ENCODE assay signal across 8 mouse cellular contexts in the genomic region with DNA sequence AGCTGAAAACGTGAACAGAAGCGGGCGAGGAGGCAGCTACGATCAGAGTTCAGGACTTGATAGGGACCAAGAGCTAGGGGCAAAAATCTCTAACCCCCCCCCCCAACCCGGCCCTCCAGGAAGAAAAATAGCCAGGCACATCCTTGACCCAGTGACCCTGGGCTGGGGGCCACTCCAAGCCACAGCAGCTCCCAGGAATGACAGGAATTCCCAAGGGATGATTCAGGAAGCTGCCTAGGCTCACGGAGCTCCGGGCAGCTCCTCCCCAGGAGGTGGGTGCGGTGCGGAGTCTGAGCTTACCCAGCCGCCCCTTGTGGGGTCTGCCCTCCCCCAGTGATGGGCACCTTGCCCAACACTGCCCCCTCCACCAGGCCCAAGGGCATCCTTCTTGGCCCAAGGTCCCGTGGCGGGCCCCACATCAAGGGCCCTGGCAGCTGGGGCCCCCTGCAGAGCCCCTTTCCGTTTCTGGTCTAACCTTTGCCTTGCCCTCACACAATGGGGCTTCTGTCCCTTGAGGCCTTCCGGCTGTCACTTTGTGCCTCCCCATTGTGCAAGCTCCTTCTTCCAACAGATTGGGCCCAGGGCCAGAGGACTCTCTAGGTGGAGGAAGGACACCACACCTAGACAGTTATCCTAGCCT. TPM values are rescaled to one million over a fixed set of nuclear protein-coding genes. Genes with fewer than 3 reads are reported as not detected.
A peak's percentile ranks its signal among the peaks of the same experiment; 100 is the strongest.
DNase-seq lines count a peak whose midpoint lies in the region; ATAC-seq and TF ChIP-seq lines count a peak whose summit lies in the region.

TSS of gene Tinagl1 (minus strand) at position 51 of the 640 bp plus-strand sequence.

- WGBS in embryonic facial prominence, embryonic 15.5 days = 4% methylated on average over 14 of the region's 14 CpGs
- 1% methylated on average over 14 of the region's 14 CpGs for WGBS in heart, embryonic 13.5 days
- 5% methylated on average over 14 of the region's 14 CpGs for WGBS in kidney, postnatal 0 days

- H3K4me3 ChIP-seq in embryonic facial prominence, embryonic 15.5 days (replicated peaks) = peak within 1 kb of the TSS; percentile 31
- H3K4me3 ChIP-seq in heart, embryonic 13.5 days = peak within 1 kb of the TSS; percentile 52
- H3K4me3 ChIP-seq in kidney, postnatal 0 days (replicated peaks; ENCODE audit: low read depth, low read length) = peak within 1 kb of the TSS; percentile 37

- TF ChIP-seq CTCF in kidney, postnatal 0 days (IDR thresholded peaks at IDR 0.05; ENCODE audit: low read depth) = no peak

- H3K27me3 ChIP-seq in embryonic facial prominence, embryonic 15.5 days = peaks cover 25% of the 10 kb centered on the region
- H3K27me3 ChIP-seq in heart, embryonic 13.5 days (replicated peaks) = peaks cover 8% of the 10 kb centered on the region; the same call in 1 of the 2 replicates
- H3K27me3 ChIP-seq in kidney, postnatal 0 days (ENCODE audit: insufficient read depth, low read length) = no peaks in the 10 kb centered on the region

- no peak for ATAC-seq in embryonic facial prominence, embryonic 15.5 days (ENCODE audit: insufficient number of reproducible peaks, low FRiP score, low TSS enrichment, low read depth)
- ATAC-seq in heart, embryonic 13.5 days (ENCODE audit: extremely low read depth, insufficient number of reproducible peaks, low FRiP score, low TSS enrichment) = no peak
- peak; percentile 6; the same call in 1 of the 2 replicates for ATAC-seq in kidney, postnatal 0 days (replicated peaks; ENCODE audit: low FRiP score, low read depth)
- ATAC-seq in megakaryocyte, adult 5-6 weeks (ENCODE audit: poor library complexity, severe bottlenecking) = peak; percentile 50

- no peak within 1 kb of the TSS for H3K9ac ChIP-seq in embryonic facial prominence, embryonic 15.5 days
- peak within 1 kb of the TSS; percentile 79 for H3K9ac ChIP-seq in heart, embryonic 13.5 days
- peak within 1 kb of the TSS; percentile 51 for H3K9ac ChIP-seq in kidney, postnatal 0 days (ENCODE audit: low read depth, low read length)

- no peaks in the 10 kb centered on the region for H3K9me3 ChIP-seq in embryonic facial prominence, embryonic 15.5 days (replicated peaks)
- H3K9me3 ChIP-seq in heart, embryonic 13.5 days = no peaks in the 10 kb centered on the region
- no peaks in the 10 kb centered on the region for H3K9me3 ChIP-seq in kidney, postnatal 0 days (replicated peaks; ENCODE audit: low read length)

- peak within 1 kb of the TSS; percentile 55 for H3K4me2 ChIP-seq in embryonic facial prominence, embryonic 15.5 days (replicated peaks)
- peak within 1 kb of the TSS; percentile 75 for H3K4me2 ChIP-seq in heart, embryonic 13.5 days
- peak within 1 kb of the TSS; percentile 58 for H3K4me2 ChIP-seq in kidney, postnatal 0 days (ENCODE audit: low read length)

- H3K4me1 ChIP-seq in embryonic facial prominence, embryonic 15.5 days = peaks cover 54% of the 10 kb centered on the region
- H3K4me1 ChIP-seq in heart, embryonic 13.5 days = peaks cover 76% of the 10 kb centered on the region
- H3K4me1 ChIP-seq in kidney, postnatal 0 days (replicated peaks; ENCODE audit: insufficient read depth, low read length) = peaks cover 45% of the 10 kb centered on the region

- H3K36me3 ChIP-seq in embryonic facial prominence, embryonic 15.5 days = no peaks in the 10 kb centered on the region
- peaks cover 4% of the 10 kb centered on the region; the same call in 1 of the 2 replicates for H3K36me3 ChIP-seq in heart, embryonic 13.5 days
- H3K36me3 ChIP-seq in kidney, postnatal 0 days (ENCODE audit: insufficient read depth, low read length) = peaks cover 3% of the 10 kb centered on the region; the same call in 1 of the 2 replicates

- H3K27ac ChIP-seq in embryonic facial prominence, embryonic 15.5 days (replicated peaks) = 0 out of 2 replicates have a peak within 1 kb of the TSS, but pooled peaks have one; percentile 2
- peak within 1 kb of the TSS; percentile 56 for H3K27ac ChIP-seq in heart, embryonic 13.5 days (replicated peaks)
- H3K27ac ChIP-seq in kidney, postnatal 0 days = peak within 1 kb of the TSS; percentile 80

- DNase-seq in spleen, postnatal 10 days (ENCODE audit: low spot score in 2 of 2) = peak; percentile 33
- no peak for DNase-seq in spleen, postnatal 14 days (ENCODE audit: low spot score in 2 of 2)
- DNase-seq in kidney, postnatal 0 days (ENCODE audit: low spot score) = peak; percentile 65
- DNase-seq in thymus, postnatal 25 days = no peak
- DNase-seq in frontal cortex, postnatal 14 days (ENCODE audit: low spot score in 2 of 2) = no peak

RNA-seq across cellular contexts. Expression of gene Tinagl1, which starts in this region (rescaled TPM):
- 26.5 and 27.4 TPM in 2 replicates for polyA plus RNA-seq in embryonic facial prominence, embryonic 15.5 days (2015; fragmentation: Nextera tagmentation; extraction: Ambion mirVana)
- 47.4 and 53.0 TPM in 2 replicates for polyA plus RNA-seq in heart, embryonic 13.5 days (2015; fragmentation: Nextera tagmentation; extraction: Ambion mirVana)
- polyA plus RNA-seq in kidney, postnatal 0 days (2015; fragmentation: Nextera tagmentation; extraction: Ambion mirVana) = 123 and 127 TPM in 2 replicates
- total RNA-seq in megakaryocyte, adult 5-6 weeks (2015) = 11.4 and 12.3 TPM in 2 replicates
- 8.3 and 13.7 TPM in 2 replicates for total RNA-seq in megakaryocyte, adult 5-6 weeks (2017)

Comparison
In these comparisons a context has a peak if more than half of its experiments do, and no peak if none do; other contexts are left out.
1. DNase-seq: peak in spleen, postnatal 10 days (2 of 2) and kidney, postnatal 0 days (single experiment); none in spleen, postnatal 14 days (0 of 2), thymus, postnatal 25 days (single experiment) and frontal cortex, postnatal 14 days (0 of 2).
2. ATAC-seq: peak in kidney, postnatal 0 days (single experiment) and megakaryocyte, adult 5-6 weeks (single experiment); none in embryonic facial prominence, embryonic 15.5 days (single experiment) and heart, embryonic 13.5 days (single experiment).
3. H3K27ac ChIP-seq: peak in every context shown above with its lines; median percentile 80 in kidney, postnatal 0 days; 56 in heart, embryonic 13.5 days; 2 in embryonic facial prominence, embryonic 15.5 days.
4. Peak in every context shown above with its lines, with median percentiles within 50 percentile points of each other: H3K4me2 ChIP-seq and H3K4me3 ChIP-seq.